Mouse (Mus musculus) left cerebral cortex, postnatal 36 days (tissue): ENCODE measurements around the gene Xrn2. TPM values are rescaled to one million over a fixed set of nuclear protein-coding genes. Genes with fewer than 3 reads are reported as not detected.

Source experiments
- DNase-seq, 2 experiments: peaks; one replicate each; pipeline ENCODE4 v3.0.0; 2021 to 2022; ENCODE audit warnings: low spot score in 2 of 2, mixed read lengths in 1 of 2
- intact Hi-C: fragments of 180-260 bp; cut with DNase I; formaldehyde crosslinking; loops from one replicate; pipeline ENCODE4 v1.15.1; 2025
- total RNA-seq, 2 experiments: library from RNA; stranded (reverse); gene quantifications; 2 replicates each; pipeline ENCODE4 v1.2.3; 2021

Gene Xrn2
- total RNA-seq, 2 experiments from 2014 or later: 38.3 to 41.7 TPM

DNA sequence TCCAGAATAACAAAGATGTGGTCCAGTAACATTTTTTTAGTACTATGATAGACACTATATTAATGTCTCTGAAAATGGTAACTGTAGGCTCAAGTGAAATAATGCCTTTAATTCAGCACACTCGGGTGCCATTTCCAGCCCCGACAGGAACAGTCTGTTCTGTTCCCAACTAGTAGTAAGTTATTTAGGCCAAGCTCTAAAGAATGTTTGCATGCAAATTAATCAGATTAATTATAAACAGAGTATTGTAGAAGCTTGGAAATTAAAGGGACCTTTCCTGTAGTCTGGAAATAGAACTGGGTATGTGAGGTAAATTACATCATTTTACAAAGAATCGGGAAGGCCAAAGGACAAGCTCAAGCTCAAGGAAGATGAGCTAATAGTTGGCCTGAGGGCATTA, 34.3 kb downstream of the Xrn2 start:
- DNase-seq: no peak
- intact Hi-C loops: no loop called here

GRCm38 (mm10) chr2:147053229-147053892, 40.6 kb downstream of the Xrn2 start:
- intact Hi-C loops: no loop called here
- DNase-seq: no peak

- intact Hi-C loops: no loop called here
- DNase-seq: no peak
These were observed 54.9 kb downstream of the Xrn2 start for GRCm38 (mm10) chr2:147067480-147068246.

- DNase-seq: no peak
- intact Hi-C loops: no loop called here
These were observed 56.3 kb downstream of the Xrn2 start for GRCm38 (mm10) chr2:147069077-147069476.

DNA sequence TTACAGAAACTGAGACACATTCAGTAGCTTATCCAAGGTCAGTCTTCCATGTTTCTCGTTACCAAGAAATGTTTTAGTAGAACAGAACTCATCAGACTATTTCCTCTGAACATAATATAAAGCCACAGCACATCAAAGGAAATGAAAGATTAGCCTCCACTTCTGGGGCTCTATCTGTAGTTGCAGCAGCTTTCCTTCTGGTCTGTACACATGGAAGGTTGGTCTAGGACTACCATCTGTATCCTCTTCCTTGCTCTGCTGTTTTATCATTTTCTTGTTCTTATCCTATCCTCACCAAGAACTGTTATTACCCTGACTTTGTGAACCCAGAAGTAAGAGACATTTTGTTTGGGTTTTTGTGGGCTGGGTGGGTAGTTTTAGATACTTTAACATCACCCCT, 57.5 kb downstream of the Xrn2 start:
- DNase-seq: no peak
- intact Hi-C loops: no loop called here

- intact Hi-C loops: no loop called here
- DNase-seq: no peak
These were observed 61.2 kb downstream of the Xrn2 start for GRCm38 (mm10) chr2:147073962-147074361.

GRCm38 (mm10) chr2:147074399-147074798, 61.6 kb downstream of the Xrn2 start:
- DNase-seq: no peak
- intact Hi-C loops: no loop called here

GRCm38 (mm10) chr2:147082391-147082790, 69.6 kb downstream of the Xrn2 start:
- intact Hi-C loops: no loop called here
- DNase-seq: no peak

- intact Hi-C loops: no loop called here
- DNase-seq: peak in 1 of 2 experiments; percentile 10
These were observed 70.9 kb downstream of the Xrn2 start for GRCm38 (mm10) chr2:147083471-147084365.

- intact Hi-C loops: loop anchor here (5.0 kb wide), 3 partner anchors 247 to 958 kb away; partner anchors contain the start of gene Pax1
- no peak for DNase-seq
These were observed 71.7 kb downstream of the Xrn2 start for GRCm38 (mm10) chr2:147084366-147085071.

DNA sequence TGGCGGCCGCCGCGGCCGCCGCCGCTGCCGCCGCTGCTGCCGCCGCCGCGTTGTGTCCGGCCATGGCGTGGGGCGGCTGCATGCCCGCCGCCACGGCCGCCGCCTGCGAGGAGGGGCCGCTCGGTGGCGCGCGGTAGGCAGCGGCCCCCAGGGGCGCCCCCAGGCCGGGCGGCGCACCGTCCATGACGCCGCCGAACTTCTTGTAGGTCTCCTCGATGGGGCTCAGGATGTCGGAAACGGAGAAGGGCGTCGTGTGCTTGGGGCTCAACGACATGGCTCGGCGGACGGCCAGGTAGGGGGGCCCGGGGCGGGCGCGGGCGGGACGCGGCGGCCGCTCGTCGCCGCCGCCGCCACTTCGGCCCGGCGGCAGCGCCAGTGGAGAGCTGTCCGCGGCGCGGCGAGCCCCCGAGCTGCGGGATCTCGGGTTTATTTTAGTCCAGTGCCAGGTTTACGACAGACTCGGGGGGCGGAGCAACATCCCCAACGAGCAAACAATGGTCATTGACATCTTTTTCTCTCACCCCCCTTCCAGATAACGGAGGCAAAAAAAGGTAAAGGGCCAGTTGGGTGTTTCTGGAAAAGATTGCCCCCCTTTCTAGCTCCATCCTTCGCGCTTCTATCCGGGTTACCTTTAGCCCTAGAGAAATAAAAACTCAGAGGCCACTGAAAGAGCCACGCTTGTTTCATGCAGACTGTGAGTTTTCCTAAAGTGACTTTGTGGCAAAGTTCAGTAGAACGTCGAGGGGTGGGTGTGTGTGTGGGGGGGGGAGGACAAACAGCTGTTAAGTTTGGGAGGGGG, 72.5 kb downstream of the Xrn2 start, which contains the start of gene Nkx2-4:
Gene Nkx2-4 (minus strand): TSS at position 374 of the 799 bp plus-strand sequence.
- DNase-seq: no peak

DNA sequence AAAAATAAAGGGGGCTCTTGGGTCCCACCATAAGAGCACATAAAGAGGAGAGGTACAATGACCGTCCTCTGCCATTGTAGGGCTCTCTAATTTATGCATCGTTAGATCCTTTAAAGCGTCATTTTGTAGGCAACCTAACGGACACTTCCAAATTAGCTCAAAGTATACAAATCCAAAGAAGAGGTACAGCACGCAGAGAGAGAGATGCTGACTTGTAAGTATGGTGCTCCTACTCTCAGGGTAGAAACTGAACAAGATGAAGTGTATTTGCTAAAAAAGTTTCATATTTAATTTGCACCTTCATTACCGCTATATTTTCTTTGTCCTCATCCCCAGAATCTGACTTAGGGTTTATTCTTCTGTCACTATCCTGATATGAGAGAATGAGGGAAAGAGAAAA, 73.1 kb downstream of the Xrn2 start:
- no peak for DNase-seq
- intact Hi-C loops: loop anchor here (2.0 to 5.0 kb wide), 4 partner anchors 101 to 956 kb away; partner anchors contain the start of gene Pax1

More for the DNA sequence above, 72.5 kb downstream of the Xrn2 start, which contains the start of gene Nkx2-4:
- intact Hi-C loops: loop anchor here (5.0 kb wide), 3 partner anchors 248 to 957 kb away; partner anchors contain the start of gene Pax1

GRCm38 (mm10) chr2:147086441-147086840, 73.6 kb downstream of the Xrn2 start:
- DNase-seq: no peak
- intact Hi-C loops: loop anchor here (2.0 to 5.0 kb wide), 4 partner anchors 100 to 956 kb away; partner anchors contain the start of gene Pax1

DNA sequence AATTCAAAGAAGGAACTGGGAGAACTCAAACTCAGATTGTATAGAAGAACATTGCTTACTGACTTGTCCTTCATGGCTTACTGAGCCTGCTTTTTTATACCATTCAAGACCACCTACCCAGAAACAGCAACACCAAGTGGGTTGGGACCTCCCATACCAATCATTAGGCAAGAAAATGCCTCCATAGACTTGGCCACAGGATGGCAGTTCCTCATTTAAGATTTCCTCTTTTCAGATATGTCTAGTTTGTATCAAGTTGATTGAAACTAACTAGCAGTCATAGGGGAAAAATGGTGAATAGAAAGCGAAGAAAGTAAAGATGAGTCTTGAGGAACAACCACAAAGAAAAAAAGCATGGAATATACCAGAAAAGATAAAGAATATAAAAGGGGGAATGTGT, 106.9 kb downstream of the Xrn2 start:
- no peak for DNase-seq
- intact Hi-C loops: no loop called here

- no peak for DNase-seq
- intact Hi-C loops: no loop called here
These were observed 114.6 kb downstream of the Xrn2 start for GRCm38 (mm10) chr2:147127366-147127765.
